Mouse (Mus musculus) limb, embryonic 11.5 days (tissue): ENCODE measurements around the gene Cd93. TPM values are rescaled to one million over a fixed set of nuclear protein-coding genes. Genes with fewer than 3 reads are reported as not detected.

ENCODE experiments used
- ATAC-seq: fragments of 200-750 bp; cut with Nextera tagmentation; 2 replicates; pipeline ENCODE4 v1.8.0; 2017; ENCODE audit warnings: low read depth; ENCODE audit not compliant: insufficient number of reproducible peaks, low FRiP score, low TSS enrichment
- DNase-seq: peaks from one replicate; pipeline ENCODE4 v3.0.0-alpha.2; 2015; ENCODE audit warnings: low spot score
- H3K27ac ChIP-seq: fragments of 300-500 bp; sonication (generic); replicated peaks from 2 replicates; pipeline ENCODE4 v1.5.1; 2014; ENCODE audit warnings: low read depth, mild to moderate bottlenecking, low read length
- H3K27me3 ChIP-seq: fragments of 300-500 bp; sonication (generic); 2 replicates; pipeline ENCODE4 v1.6.1; 2014; ENCODE audit warnings: mild to moderate bottlenecking, low read length, mixed read lengths; ENCODE audit not compliant: control insufficient read depth, insufficient read depth
- H3K36me3 ChIP-seq: fragments of 300-500 bp; sonication (generic); 2 replicates; pipeline ENCODE4 v1.6.1; 2014; ENCODE audit warnings: mild to moderate bottlenecking, low read length, moderate library complexity, mixed read lengths; ENCODE audit not compliant: control insufficient read depth, insufficient read depth
- H3K4me1 ChIP-seq: fragments of 300-500 bp; sonication (generic); 2 replicates; pipeline ENCODE4 v1.6.1; 2014; ENCODE audit warnings: low read length, mixed read lengths; ENCODE audit not compliant: control insufficient read depth, insufficient read depth
- H3K4me2 ChIP-seq: fragments of 300-500 bp; sonication (generic); 2 replicates; pipeline ENCODE4 v1.6.1; 2014; ENCODE audit warnings: low read depth, mild to moderate bottlenecking, moderate library complexity; ENCODE audit not compliant: severe bottlenecking
- H3K4me3 ChIP-seq: fragments of 300-500 bp; sonication (generic); 2 replicates; pipeline ENCODE4 v1.5.1; 2014; ENCODE audit warnings: low read depth, low read length
- H3K9ac ChIP-seq: fragments of 300-500 bp; sonication (generic); 2 replicates; pipeline ENCODE4 v1.6.1; 2014; ENCODE audit warnings: mild to moderate bottlenecking, low read length
- H3K9me3 ChIP-seq: fragments of 300-500 bp; sonication (generic); 2 replicates; pipeline ENCODE4 v1.6.1; 2016; ENCODE audit warnings: low read length; ENCODE audit not compliant: control insufficient read depth
- WGBS: fragments of 180-500 bp; shearing (Covaris S2); extraction: QIAGEN DNeasy Blood & Tissue Kit; methylation state at CpG from one replicate; pipeline ENCODE4 v1.1.7; 2014; 5-methylcytosine and 5-hydroxymethylcytosine counted together
- polyA plus RNA-seq: library from polyadenylated mRNA; unstranded; fragments of >200 nt; fragmentation: Nextera tagmentation; extraction: Ambion mirVana; gene quantifications from 2 replicates; pipeline ENCODE4 v1.2.1, GENCODE M21; 2014

Cd93 gene
- 5.2 and 5.9 TPM in 2 replicates for polyA plus RNA-seq

GRCm38 (mm10) chr2:148443249-148443958 is at the start of gene Cd93:
TSS of gene Cd93 (minus strand) at chr2:148443563.
- ATAC-seq = no peak

GRCm38 (mm10) chr2:148492108-148492507 is 48.7 kb upstream of the Cd93 start:
- H3K9ac ChIP-seq = no peak overlapping the region
- no peak overlapping the region for H3K4me3 ChIP-seq
- H3K4me2 ChIP-seq = no peak overlapping the region
- H3K36me3 ChIP-seq = no peaks in the 10 kb centered on the region
- no peaks in the 10 kb centered on the region for H3K27me3 ChIP-seq
- 83% methylated on average over 4 of the region's 4 CpGs for WGBS
- no peak overlapping the region for H3K27ac ChIP-seq
- ATAC-seq (no peak), DNase-seq (no peak)
- H3K4me1 ChIP-seq = no peaks in the 10 kb centered on the region
- no peaks in the 10 kb centered on the region for H3K9me3 ChIP-seq

More at GRCm38 (mm10) chr2:148443249-148443958, at the start of gene Cd93:
- H3K9ac ChIP-seq = no peak within 1 kb of the TSS
- no peaks in the 10 kb centered on the region for H3K27me3 ChIP-seq
- no peaks in the 10 kb centered on the region for H3K9me3 ChIP-seq
- no peak within 1 kb of the TSS for H3K4me2 ChIP-seq
- H3K36me3 ChIP-seq = no peaks in the 10 kb centered on the region
- H3K27ac ChIP-seq = no peak within 1 kb of the TSS; the same call in 1 of the 2 replicates
- H3K4me1 ChIP-seq = no peaks in the 10 kb centered on the region
- no peak for DNase-seq
- WGBS = 56% methylated on average over 13 of the region's 13 CpGs
- H3K4me3 ChIP-seq = 0 out of 2 replicates have a peak within 1 kb of the TSS, but pooled peaks have one; percentile 3

GRCm38 (mm10) chr2:148490150-148490549 is 46.8 kb upstream of the Cd93 start:
- no peak overlapping the region for H3K4me2 ChIP-seq
- ATAC-seq (no peak), DNase-seq (no peak)
- no peak overlapping the region for H3K9ac ChIP-seq
- no peaks in the 10 kb centered on the region for H3K9me3 ChIP-seq
- WGBS = 67% methylated on average over 6 of the region's 6 CpGs
- H3K27ac ChIP-seq = no peak overlapping the region
- no peaks in the 10 kb centered on the region for H3K27me3 ChIP-seq
- H3K36me3 ChIP-seq = no peaks in the 10 kb centered on the region
- no peaks in the 10 kb centered on the region for H3K4me1 ChIP-seq
- no peak overlapping the region for H3K4me3 ChIP-seq

GRCm38 (mm10) chr2:148488885-148489284 is 45.5 kb upstream of the Cd93 start:
- no peaks in the 10 kb centered on the region for H3K4me1 ChIP-seq

GRCm38 (mm10) chr2:148485576-148485975 is 42.2 kb upstream of the Cd93 start:
- Histone ChIP-seq H3K4me1 (no peaks in the 10 kb centered on the region), H3K27ac (no peak overlapping the region), H3K9me3 (no peaks in the 10 kb centered on the region), H3K27me3 (no peaks in the 10 kb centered on the region), H3K4me2 (no peak overlapping the region), H3K9ac (no peak overlapping the region), H3K36me3 (no peaks in the 10 kb centered on the region), H3K4me3 (no peak overlapping the region)
- ATAC-seq (no peak), DNase-seq (no peak)
- 84% methylated on average over 4 of the region's 4 CpGs for WGBS

More at GRCm38 (mm10) chr2:148488885-148489284, 45.5 kb upstream of the Cd93 start:
- DNase-seq (no peak), ATAC-seq (no peak)
- Histone ChIP-seq H3K9me3 (no peaks in the 10 kb centered on the region), H3K27me3 (no peaks in the 10 kb centered on the region), H3K27ac (no peak overlapping the region), H3K9ac (no peak overlapping the region), H3K4me3 (no peak overlapping the region), H3K4me2 (no peak overlapping the region), H3K36me3 (no peaks in the 10 kb centered on the region)
- 92% methylated on average over 2 of the region's 2 CpGs for WGBS

GRCm38 (mm10) chr2:148480376-148480775 is 37.0 kb upstream of the Cd93 start:
- 88% methylated on average over 8 of the region's 8 CpGs for WGBS
- H3K27me3 ChIP-seq = no peaks in the 10 kb centered on the region
- H3K27ac ChIP-seq = no peak overlapping the region
- H3K4me2 ChIP-seq = no peak overlapping the region
- DNase-seq (no peak), ATAC-seq (no peak)
- H3K36me3 ChIP-seq = no peaks in the 10 kb centered on the region
- H3K4me3 ChIP-seq = no peak overlapping the region
- no peaks in the 10 kb centered on the region for H3K4me1 ChIP-seq
- H3K9me3 ChIP-seq = no peaks in the 10 kb centered on the region
- no peak overlapping the region for H3K9ac ChIP-seq

- Histone ChIP-seq H3K4me1 (no peaks in the 10 kb centered on the region), H3K4me3 (no peak overlapping the region), H3K9ac (no peak overlapping the region), H3K27ac (no peak overlapping the region), H3K27me3 (no peaks in the 10 kb centered on the region), H3K36me3 (no peaks in the 10 kb centered on the region), H3K9me3 (no peaks in the 10 kb centered on the region), H3K4me2 (no peak overlapping the region)
- ATAC-seq = 0 out of 2 replicates have a peak, but pooled peaks have one; percentile 67
- DNase-seq = no peak
- 57% methylated on average over 3 of the region's 3 CpGs for WGBS
Observed at GRCm38 (mm10) chr2:148478141-148478701, 34.9 kb upstream of the Cd93 start.

- no peak for DNase-seq
- Histone ChIP-seq H3K4me1 (no peaks in the 10 kb centered on the region), H3K9ac (no peak overlapping the region), H3K9me3 (no peaks in the 10 kb centered on the region), H3K27me3 (no peaks in the 10 kb centered on the region), H3K4me3 (no peak overlapping the region), H3K36me3 (no peaks in the 10 kb centered on the region), H3K4me2 (no peak overlapping the region), H3K27ac (no peak overlapping the region)
- WGBS = 90% methylated on average over 2 of the region's 2 CpGs
- ATAC-seq = no peak
Observed at GRCm38 (mm10) chr2:148477346-148477745, 34.0 kb upstream of the Cd93 start.
